Mouse (Mus musculus) liver, adult 2 months (tissue): ENCODE measurements around the gene Htr3b. TPM values are rescaled to one million over a fixed set of nuclear protein-coding genes. Genes with fewer than 3 reads are reported as not detected.

Experiments used
- DNase-seq: peaks from one replicate; pipeline ENCODE4 v3.0.0-alpha.2; 2011; ENCODE audit warnings: low read depth, low spot score; ENCODE audit errors: extremely low read depth
- H3K27ac ChIP-seq: fragments of 200-500 bp; replicated peaks from 2 replicates; pipeline ENCODE4 v1.5.1; 2012; ENCODE audit warnings: low read depth, mild to moderate bottlenecking, control low read depth, inconsistent platforms, low read length; ENCODE audit not compliant: insufficient read depth
- H3K27me3 ChIP-seq: fragments of 200-500 bp; 2 replicates; pipeline ENCODE4 v1.6.1; 2012; ENCODE audit warnings: mild to moderate bottlenecking, moderate library complexity, low read length, inconsistent platforms; ENCODE audit not compliant: control insufficient read depth, insufficient read depth
- H3K36me3 ChIP-seq: fragments of 200-500 bp; 2 replicates; pipeline ENCODE4 v1.6.1; 2012; ENCODE audit warnings: low read length, inconsistent platforms; ENCODE audit not compliant: control insufficient read depth, insufficient read depth
- H3K4me1 ChIP-seq: fragments of 200-500 bp; 2 replicates; pipeline ENCODE4 v1.6.1; 2011; ENCODE audit warnings: low read length; ENCODE audit not compliant: control insufficient read depth, insufficient read depth
- H3K4me3 ChIP-seq: fragments of 200-500 bp; 2 replicates; pipeline ENCODE4 v1.5.1; 2011; ENCODE audit warnings: low read depth, mild to moderate bottlenecking, control low read depth, low read length, moderate library complexity; ENCODE audit not compliant: insufficient read depth
- H3K79me2 ChIP-seq: fragments of 200-500 bp; 2 replicates; pipeline ENCODE4 v1.6.1; 2012; ENCODE audit warnings: inconsistent platforms, mild to moderate bottlenecking, low read length, moderate library complexity; ENCODE audit not compliant: control insufficient read depth, insufficient read depth
- H3K9ac ChIP-seq: fragments of 200-500 bp; 2 replicates; pipeline ENCODE4 v1.6.1; 2012; ENCODE audit warnings: low read depth, mild to moderate bottlenecking, control low read depth, inconsistent platforms, low read length
- CTCF ChIP-seq: fragments of 200-500 bp; IDR thresholded peaks from 2 replicates; pipeline ENCODE4 v1.5.1; 2011; ENCODE audit warnings: low read depth, low read length, control low read depth
- POLR2A ChIP-seq: fragments of 200-500 bp; IDR thresholded peaks from 2 replicates; pipeline ENCODE4 v1.6.1; 2011; ENCODE audit warnings: low read length, control low read depth; ENCODE audit not compliant: insufficient read depth; ENCODE audit errors: extremely low read depth
- WGBS: fragments of 180-500 bp; shearing (Covaris S2); methylation state at CpG from one replicate; pipeline ENCODE4 v1.1.7; 2018; 5-methylcytosine and 5-hydroxymethylcytosine counted together
- polyA plus RNA-seq: library from polyadenylated mRNA; depleted of rRNA; stranded (reverse); fragments of >200 nt; gene quantifications from 2 replicates; pipeline ENCODE4 v1.2.3, GENCODE M21; 2012
- total RNA-seq: library from RNA; depleted of rRNA; stranded (reverse); fragments of >200 nt; gene quantifications from 2 replicates; pipeline ENCODE4 v1.2.3, GENCODE M21; 2014

The Htr3b gene
- total and polyA plus RNA-seq, 2 experiments: not detected

GRCm38 (mm10) chr9:48904421-48904820, 60.4 kb downstream of the Htr3b start:
- TF ChIP-seq CTCF: no peak
- TF ChIP-seq POLR2A: no peak
- Histone ChIP-seq H3K4me3 (no peak overlapping the region), H3K79me2 (no peaks in the 10 kb centered on the region), H3K4me1 (no peaks in the 10 kb centered on the region), H3K36me3 (no peaks in the 10 kb centered on the region), H3K27me3 (no peaks in the 10 kb centered on the region), H3K27ac (no peak overlapping the region), H3K9ac (no peak overlapping the region)
- 80% methylated on average over 5 of the region's 5 CpGs for WGBS
- DNase-seq: no peak

- TF ChIP-seq POLR2A (no peak), CTCF (no peak)
Measured at GRCm38 (mm10) chr9:48903766-48904165, 61.0 kb downstream of the Htr3b start.

GRCm38 (mm10) chr9:48898551-48898950, 66.2 kb downstream of the Htr3b start:
- 15% methylated on average over 8 of the region's 8 CpGs for WGBS
- Histone ChIP-seq H3K4me1 (no peaks in the 10 kb centered on the region), H3K36me3 (no peaks in the 10 kb centered on the region), H3K4me3 (no peak overlapping the region), H3K27me3 (peaks cover 3% of the 10 kb centered on the region; the same call in 1 of the 2 replicates), H3K27ac (no peak overlapping the region), H3K79me2 (no peaks in the 10 kb centered on the region), H3K9ac (no peak overlapping the region)
- TF ChIP-seq CTCF (no peak), POLR2A (no peak)
- DNase-seq: no peak

More at GRCm38 (mm10) chr9:48903766-48904165, 61.0 kb downstream of the Htr3b start:
- Histone ChIP-seq H3K4me3 (no peak overlapping the region), H3K79me2 (no peaks in the 10 kb centered on the region), H3K27ac (no peak overlapping the region), H3K4me1 (no peaks in the 10 kb centered on the region), H3K9ac (no peak overlapping the region), H3K27me3 (no peaks in the 10 kb centered on the region), H3K36me3 (no peaks in the 10 kb centered on the region)
- WGBS: 84% methylated on average over 2 of the region's 2 CpGs
- DNase-seq: no peak

GRCm38 (mm10) chr9:48895819-48896536, 68.8 kb downstream of the Htr3b start:
- Histone ChIP-seq H3K4me1 (no peaks in the 10 kb centered on the region), H3K79me2 (no peaks in the 10 kb centered on the region), H3K36me3 (no peaks in the 10 kb centered on the region), H3K4me3 (no peak overlapping the region), H3K9ac (no peak overlapping the region), H3K27ac (no peak overlapping the region), H3K27me3 (peaks cover 3% of the 10 kb centered on the region; the same call in 1 of the 2 replicates)
- no peak for TF ChIP-seq POLR2A
- TF ChIP-seq CTCF: no peak
- 32% methylated on average over 18 of the region's 18 CpGs for WGBS
- DNase-seq: no peak

- Histone ChIP-seq H3K36me3 (no peaks in the 10 kb centered on the region), H3K27me3 (peaks cover 3% of the 10 kb centered on the region; the same call in 1 of the 2 replicates), H3K9ac (no peak overlapping the region), H3K27ac (no peak overlapping the region), H3K4me3 (no peak overlapping the region), H3K79me2 (no peaks in the 10 kb centered on the region), H3K4me1 (no peaks in the 10 kb centered on the region)
- DNase-seq: no peak
- WGBS: 68% methylated on average over 6 of the region's 6 CpGs
- TF ChIP-seq CTCF (no peak), POLR2A (no peak)
Measured at GRCm38 (mm10) chr9:48894755-48895154, 70.0 kb downstream of the Htr3b start.

- DNase-seq: peak; percentile 46
- 29% methylated on average over 3 of the region's 3 CpGs for WGBS
- TF ChIP-seq POLR2A: no peak
- peak; percentile 60 for TF ChIP-seq CTCF
Measured at GRCm38 (mm10) chr9:48893986-48894385, 70.8 kb downstream of the Htr3b start.

More at GRCm38 (mm10) chr9:48893986-48894385, 70.8 kb downstream of the Htr3b start:
- Histone ChIP-seq H3K4me3 (no peak overlapping the region), H3K79me2 (no peaks in the 10 kb centered on the region), H3K36me3 (no peaks in the 10 kb centered on the region), H3K27me3 (peaks cover 3% of the 10 kb centered on the region; the same call in 1 of the 2 replicates), H3K4me1 (no peaks in the 10 kb centered on the region), H3K9ac (no peak overlapping the region), H3K27ac (no peak overlapping the region)
